Mouse (Mus musculus) skeletal muscle tissue, adult 2 months (tissue): ENCODE data around the gene Cyp8b1.

ENCODE experiments used
- DNase-seq: peaks from one replicate; pipeline ENCODE4 v3.0.0-alpha.2; 2012; ENCODE audit warnings: low read depth, low spot score

Gene Cyp8b1

GRCm38 (mm10) chr9:121916102-121916501 lies at the start of gene Cyp8b1:
Cyp8b1 (minus strand) TSS chr9:121916305.
- DNase-seq = no peak

- DNase-seq = no peak
Measured at GRCm38 (mm10) chr9:121964941-121965340, 48.8 kb upstream of the Cyp8b1 start.

- peak; percentile 38 for DNase-seq
Measured at GRCm38 (mm10) chr9:121959966-121960635, 44.0 kb upstream of the Cyp8b1 start.

- DNase-seq = no peak
Measured at GRCm38 (mm10) chr9:121952596-121952995, 36.5 kb upstream of the Cyp8b1 start.

GRCm38 (mm10) chr9:121951114-121951423 lies 35.0 kb upstream of the Cyp8b1 start:
- no peak for DNase-seq

- DNase-seq = peak; percentile 68
Measured at GRCm38 (mm10) chr9:121950418-121951113, 34.5 kb upstream of the Cyp8b1 start, which contains the start of gene Fam198a. Fam198a (plus strand) TSS chr9:121950988.

GRCm38 (mm10) chr9:121948431-121948830 lies 32.3 kb upstream of the Cyp8b1 start:
- DNase-seq = no peak

- DNase-seq = peak; percentile 36
Measured at GRCm38 (mm10) chr9:121947784-121948183, 31.7 kb upstream of the Cyp8b1 start.

- DNase-seq = no peak
Measured at GRCm38 (mm10) chr9:121943628-121944027, 27.5 kb upstream of the Cyp8b1 start.

GRCm38 (mm10) chr9:121943005-121943404 lies 26.9 kb upstream of the Cyp8b1 start:
- DNase-seq = no peak

- no peak for DNase-seq
Measured at GRCm38 (mm10) chr9:121937944-121938355, 21.8 kb upstream of the Cyp8b1 start.

GRCm38 (mm10) chr9:121937451-121937864 lies 21.4 kb upstream of the Cyp8b1 start:
- DNase-seq = no peak

GRCm38 (mm10) chr9:121936952-121937351 lies 20.8 kb upstream of the Cyp8b1 start:
- no peak for DNase-seq

GRCm38 (mm10) chr9:121934856-121935255 lies 18.8 kb upstream of the Cyp8b1 start:
- no peak for DNase-seq

GRCm38 (mm10) chr9:121928498-121928897 lies 12.4 kb upstream of the Cyp8b1 start:
- peak; percentile 25 for DNase-seq

- DNase-seq = no peak
Measured at GRCm38 (mm10) chr9:121927721-121928120, 11.6 kb upstream of the Cyp8b1 start.

- no peak for DNase-seq
Measured at GRCm38 (mm10) chr9:121926634-121927405, 10.7 kb upstream of the Cyp8b1 start.

GRCm38 (mm10) chr9:121925959-121926358 lies 9.9 kb upstream of the Cyp8b1 start:
- no peak for DNase-seq

- no peak for DNase-seq
Measured at GRCm38 (mm10) chr9:121924901-121925560, 8.9 kb upstream of the Cyp8b1 start.

- no peak for DNase-seq
Measured at GRCm38 (mm10) chr9:121923906-121924305, 7.8 kb upstream of the Cyp8b1 start.

GRCm38 (mm10) chr9:121923443-121923842 lies 7.3 kb upstream of the Cyp8b1 start:
- no peak for DNase-seq

- no peak for DNase-seq
Measured at GRCm38 (mm10) chr9:121919027-121919501, 3.0 kb upstream of the Cyp8b1 start.
